Comparison of ENCODE assay signal across 13 mouse cellular contexts in the genomic region with DNA sequence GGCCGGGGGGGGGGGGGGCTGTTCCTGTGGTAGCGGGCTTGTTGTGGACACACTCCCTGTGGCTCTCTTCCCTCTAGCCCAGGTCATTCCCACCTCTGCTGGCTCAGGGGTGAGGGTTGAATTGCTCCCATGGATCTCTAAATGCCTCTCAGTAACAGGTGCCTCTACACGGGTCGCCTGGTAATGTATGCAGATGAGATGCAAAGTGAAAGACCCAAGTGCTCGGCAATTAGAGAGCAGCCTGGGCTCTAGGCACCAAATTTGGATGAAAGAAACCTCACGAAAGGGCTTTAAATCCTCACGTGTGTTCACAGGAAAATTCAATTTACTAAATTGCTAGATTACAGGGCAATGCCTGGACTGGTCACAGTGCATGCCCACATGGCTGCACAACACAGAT.
"Had no signal": no experiment of that assay in that cellular context is flagged by ENCODE, and none has a peak within 500 bp of the region (broad histone marks: within the 10 kb centered on the region; RNA-seq: fewer than 3 reads in every experiment).

No protein-coding gene starts in this region.

- H3K4me1 ChIP-seq: liver, embryonic 13.5 days had no signal

- H3K27ac ChIP-seq: kidney, embryonic 15.5 days; left cerebral cortex, adult 2 months; liver, embryonic 13.5 days; midbrain, embryonic 15.5 days had no signal

- H3K4me3 ChIP-seq: kidney, embryonic 15.5 days; left cerebral cortex, adult 2 months; liver, embryonic 13.5 days; midbrain, embryonic 15.5 days had no signal

- DNase-seq: kidney, adult 8-10 months; kidney, postnatal 10 days; kidney, postnatal 36 days; layer of hippocampus, postnatal 36 days; liver, embryonic 13.5 days; lung, adult 2 months; lung, postnatal 14 days; lung, postnatal 4 days; thymus, adult 18-20 months; thymus, postnatal 36 days had no signal

- H3K4me2 ChIP-seq: kidney, embryonic 15.5 days; liver, embryonic 13.5 days; midbrain, embryonic 15.5 days had no signal

- H3K36me3 ChIP-seq: kidney, embryonic 15.5 days; liver, embryonic 13.5 days; midbrain, embryonic 15.5 days had no signal

- H3K9me3 ChIP-seq: kidney, embryonic 15.5 days; liver, embryonic 13.5 days; midbrain, embryonic 15.5 days had no signal

- H3K9ac ChIP-seq: kidney, embryonic 15.5 days; liver, embryonic 13.5 days; midbrain, embryonic 15.5 days had no signal

- ATAC-seq: midbrain, embryonic 15.5 days had no signal

- H3K27me3 ChIP-seq: liver, embryonic 13.5 days; midbrain, embryonic 15.5 days had no signal
